Mouse (Mus musculus) testis, adult 2 months (tissue): ENCODE data around the gene Fancg. TPM values are rescaled to one million over a fixed set of nuclear protein-coding genes. Genes with fewer than 3 reads are reported as not detected.

ENCODE experiments used
- H3K27ac ChIP-seq: fragments of 200-500 bp; 2 replicates; pipeline ENCODE4 v1.5.1; 2012; ENCODE audit warnings: low read depth, low read length; ENCODE audit not compliant: control insufficient read depth, insufficient read depth
- H3K27me3 ChIP-seq: fragments of 200-500 bp; 2 replicates; pipeline ENCODE4 v1.6.1; 2012; ENCODE audit warnings: mild to moderate bottlenecking, low read length, moderate library complexity; ENCODE audit not compliant: control insufficient read depth, insufficient read depth
- H3K36me3 ChIP-seq: fragments of 200-500 bp; 2 replicates; pipeline ENCODE4 v1.6.1; 2012; ENCODE audit warnings: mild to moderate bottlenecking, low read length; ENCODE audit not compliant: control insufficient read depth, insufficient read depth
- H3K4me1 ChIP-seq: fragments of 200-500 bp; 2 replicates; pipeline ENCODE4 v1.6.1; 2012; ENCODE audit warnings: low read length; ENCODE audit not compliant: control insufficient read depth, insufficient read depth
- H3K4me3 ChIP-seq: fragments of 200-500 bp; 2 replicates; pipeline ENCODE4 v1.5.1; 2012; ENCODE audit warnings: low read depth, mild to moderate bottlenecking, low read length, moderate library complexity, mixed read lengths; ENCODE audit not compliant: control insufficient read depth
- CTCF ChIP-seq: fragments of 200-500 bp; IDR thresholded peaks from 2 replicates; pipeline ENCODE4 v1.5.1; 2012; ENCODE audit warnings: low read depth, mild to moderate bottlenecking, inconsistent platforms, low read length, moderate library complexity; ENCODE audit not compliant: control insufficient read depth, insufficient read depth, insufficient replicate concordance
- POLR2A ChIP-seq: fragments of 200-500 bp; IDR thresholded peaks from 2 replicates; pipeline ENCODE4 v1.6.1; 2012; ENCODE audit warnings: low read depth, mild to moderate bottlenecking, inconsistent platforms, low read length, moderate library complexity; ENCODE audit not compliant: control insufficient read depth
- polyA plus RNA-seq: library from polyadenylated mRNA; depleted of rRNA; stranded (reverse); fragments of >200 nt; gene quantifications from 2 replicates; pipeline ENCODE4 v1.2.3, GENCODE M21; 2012

Fancg gene
- polyA plus RNA-seq, 1 experiment, result 96.4 TPM

GRCm38 (mm10) chr4:43040114-43040572 lies 29.8 kb upstream of the Fancg start:
- Histone ChIP-seq H3K4me3 (peak overlapping the region; percentile 88), H3K27me3 (peaks cover 1% of the 10 kb centered on the region; the same call in 1 of the 2 replicates), H3K27ac (0 out of 2 replicates have a peak overlapping the region, but pooled peaks have one; percentile 27), H3K4me1 (peaks cover 21% of the 10 kb centered on the region), H3K36me3 (no peaks in the 10 kb centered on the region)
- TF ChIP-seq POLR2A (0 out of 2 replicates have a peak, but pooled peaks have one; percentile 22), CTCF (no peak)

GRCm38 (mm10) chr4:43039609-43040008 lies 29.3 kb upstream of the Fancg start:
- peak overlapping the region; percentile 27; the same call in 1 of the 2 replicates for H3K27ac ChIP-seq
- TF ChIP-seq CTCF, result no peak
- TF ChIP-seq POLR2A, result no peak
- no peaks in the 10 kb centered on the region for H3K36me3 ChIP-seq
- peak overlapping the region; percentile 88 for H3K4me3 ChIP-seq
- H3K27me3 ChIP-seq, result no peaks in the 10 kb centered on the region
- peaks cover 16% of the 10 kb centered on the region for H3K4me1 ChIP-seq

GRCm38 (mm10) chr4:43038567-43039495 lies 28.5 kb upstream of the Fancg start:
- no peaks in the 10 kb centered on the region for H3K27me3 ChIP-seq
- peak overlapping the region; percentile 88; the same call in 1 of the 2 replicates for H3K4me3 ChIP-seq
- peaks cover 14% of the 10 kb centered on the region for H3K4me1 ChIP-seq
- TF ChIP-seq CTCF (no peak), POLR2A (no peak)
- H3K27ac ChIP-seq, result no peak overlapping the region
- no peaks in the 10 kb centered on the region for H3K36me3 ChIP-seq

- H3K4me3 ChIP-seq, result no peak overlapping the region
- no peak for TF ChIP-seq CTCF
- TF ChIP-seq POLR2A, result no peak
- H3K4me1 ChIP-seq, result peaks cover 14% of the 10 kb centered on the region
- no peaks in the 10 kb centered on the region for H3K36me3 ChIP-seq
- no peak overlapping the region for H3K27ac ChIP-seq
- no peaks in the 10 kb centered on the region for H3K27me3 ChIP-seq
These were observed 27.7 kb upstream of the Fancg start for GRCm38 (mm10) chr4:43037860-43038566.

- Histone ChIP-seq H3K4me3 (no peak overlapping the region), H3K27me3 (no peaks in the 10 kb centered on the region), H3K4me1 (peaks cover 14% of the 10 kb centered on the region), H3K27ac (no peak overlapping the region), H3K36me3 (no peaks in the 10 kb centered on the region)
- TF ChIP-seq POLR2A (no peak), CTCF (no peak)
These were observed 26.1 kb upstream of the Fancg start for GRCm38 (mm10) chr4:43036356-43036755.

GRCm38 (mm10) chr4:43035851-43036250 lies 25.5 kb upstream of the Fancg start:
- Histone ChIP-seq H3K4me1 (peaks cover 15% of the 10 kb centered on the region), H3K4me3 (no peak overlapping the region), H3K27ac (no peak overlapping the region), H3K27me3 (no peaks in the 10 kb centered on the region), H3K36me3 (no peaks in the 10 kb centered on the region)
- TF ChIP-seq POLR2A (no peak), CTCF (no peak)

- H3K4me1 ChIP-seq, result peaks cover 4% of the 10 kb centered on the region; the same call in 1 of the 2 replicates
- H3K27me3 ChIP-seq, result no peaks in the 10 kb centered on the region
- H3K36me3 ChIP-seq, result no peaks in the 10 kb centered on the region
- H3K27ac ChIP-seq, result no peak overlapping the region
- H3K4me3 ChIP-seq, result no peak overlapping the region
- TF ChIP-seq CTCF (no peak), POLR2A (no peak)
These were observed 23.2 kb upstream of the Fancg start for GRCm38 (mm10) chr4:43033481-43033880.
